Mouse (Mus musculus) kidney, postnatal 36 days (tissue): ENCODE results near the gene Lrrc8d.

Experiments
- DNase-seq, 2 experiments: peaks; one replicate each; pipeline ENCODE4 v3.0.0; 2021 to 2022; ENCODE audit warnings: mixed read lengths in 2 of 2

Lrrc8d gene

GRCm38 (mm10) chr5:105822521-105823498, 123.0 kb downstream of the Lrrc8d start:
- DNase-seq, result no peak

- peak; percentile 50 to 75 for DNase-seq
Observed at GRCm38 (mm10) chr5:105824282-105824681, 124.5 kb downstream of the Lrrc8d start.

GRCm38 (mm10) chr5:105824827-105825226, 125.1 kb downstream of the Lrrc8d start:
- DNase-seq, result no peak

GRCm38 (mm10) chr5:105826916-105827510, 127.2 kb downstream of the Lrrc8d start:
- no peak for DNase-seq

GRCm38 (mm10) chr5:105828050-105828449, 128.3 kb downstream of the Lrrc8d start:
- no peak for DNase-seq

GRCm38 (mm10) chr5:105829008-105829586, 129.3 kb downstream of the Lrrc8d start:
- DNase-seq, result peak in 1 of 2 experiments; percentile 58

- DNase-seq, result peak; percentile 48 to 61
Observed at GRCm38 (mm10) chr5:105832140-105832539, 132.4 kb downstream of the Lrrc8d start.

GRCm38 (mm10) chr5:105833923-105834322, 134.2 kb downstream of the Lrrc8d start:
- DNase-seq, result no peak

GRCm38 (mm10) chr5:105836006-105836405, 136.2 kb downstream of the Lrrc8d start:
- peak; percentile 74 to 78 for DNase-seq

GRCm38 (mm10) chr5:105839740-105840310, 140.1 kb downstream of the Lrrc8d start:
- no peak for DNase-seq

- DNase-seq, result no peak
Observed at GRCm38 (mm10) chr5:105844044-105844753, 144.4 kb downstream of the Lrrc8d start.

- DNase-seq, result no peak
Observed at GRCm38 (mm10) chr5:105845041-105845440, 145.3 kb downstream of the Lrrc8d start.

- DNase-seq, result no peak
Observed at GRCm38 (mm10) chr5:105847726-105848125, 148.0 kb downstream of the Lrrc8d start.

- DNase-seq, result no peak
Observed at GRCm38 (mm10) chr5:105849222-105849621, 149.5 kb downstream of the Lrrc8d start.

GRCm38 (mm10) chr5:105849643-105850042, 149.9 kb downstream of the Lrrc8d start:
- DNase-seq, result no peak

- no peak for DNase-seq
Observed at GRCm38 (mm10) chr5:105853271-105853670, 153.5 kb downstream of the Lrrc8d start.

- DNase-seq, result peak in 1 of 2 experiments; percentile 35
Observed at GRCm38 (mm10) chr5:105857486-105857885, 157.7 kb downstream of the Lrrc8d start.

GRCm38 (mm10) chr5:105858754-105859694, 159.3 kb downstream of the Lrrc8d start:
- DNase-seq, result peak; percentile 25 to 48

GRCm38 (mm10) chr5:105859716-105860460, 160.1 kb downstream of the Lrrc8d start:
- no peak for DNase-seq

- DNase-seq, result no peak
Observed at GRCm38 (mm10) chr5:105860461-105860835, 160.7 kb downstream of the Lrrc8d start.

GRCm38 (mm10) chr5:105861616-105862015, 161.8 kb downstream of the Lrrc8d start:
- no peak for DNase-seq
